Mouse (Mus musculus): ENCODE measurements around the gene E2f4.

- TF ChIP-seq TCF12 (IDR thresholded peaks at IDR 0.05; ENCODE audit: low read depth, low read length) (no peak), EP300 (IDR thresholded peaks at IDR 0.05; ENCODE audit: low read depth in 1 of 2, low read length in 2 of 2) (no peak), POLR2A (IDR thresholded peaks at IDR 0.05; ENCODE audit: control insufficient read depth in 1 of 2, insufficient read depth in 1 of 2, low read depth in 1 of 2, low read length in 2 of 2, poor library complexity in 1 of 2) (no peak), MAX (IDR thresholded peaks at IDR 0.05; ENCODE audit: low read length) (no peak), UBTF (IDR thresholded peaks at IDR 0.05; ENCODE audit: borderline replicate concordance, insufficient read depth, low read depth, low read length) (no peak), CTCF (IDR thresholded peaks at IDR 0.05 in 2 of 3, conservative IDR thresholded peaks at IDR 0.05 in 1 of 3; ENCODE audit: control insufficient read depth in 1 of 3, insufficient read depth in 1 of 3, low read depth in 2 of 3, low read length in 3 of 3, poor library complexity in 1 of 3, severe bottlenecking in 1 of 3) (no peak)
Observed at GRCm38 (mm10) chr8:105303874-105304273, 6.4 kb downstream of the E2f4 start.
